Mouse (Mus musculus): ENCODE results near the gene Ttc25.

- TF ChIP-seq CTCF (IDR thresholded peaks at IDR 0.05; ENCODE audit: insufficient read depth, low read depth, low read length) (no peak), POLR2A (IDR thresholded peaks at IDR 0.05; ENCODE audit: insufficient read depth, low read depth, low read length) (no peak)
These were observed 74.6 kb downstream of the Ttc25 start, which contains the start of gene Dnajc7 for GRCm38 (mm10) chr11:100619982-100620381.

Measured in olfactory bulb, adult 2 months (tissue).